Mouse (Mus musculus) splenic B cell, adult 2 months (primary cell): ENCODE measurements around the gene Ulk3.

Experiments
- DNase-seq: peaks from one replicate; pipeline ENCODE4 v3.0.0-alpha.2; 2011; ENCODE audit warnings: low read depth, low spot score
- H3K27me3 ChIP-seq: 2 replicates; pipeline ENCODE4 v1.6.1; 2012; ENCODE audit warnings: mild to moderate bottlenecking, low read length, moderate library complexity, mixed read lengths; ENCODE audit not compliant: control insufficient read depth, poor library complexity, insufficient read depth, severe bottlenecking
- H3K36me3 ChIP-seq: 2 replicates; pipeline ENCODE4 v1.6.1; 2012; ENCODE audit warnings: mild to moderate bottlenecking, low read length, moderate library complexity, mixed read lengths; ENCODE audit not compliant: control insufficient read depth, poor library complexity, insufficient read depth, severe bottlenecking

Ulk3 gene

DNA sequence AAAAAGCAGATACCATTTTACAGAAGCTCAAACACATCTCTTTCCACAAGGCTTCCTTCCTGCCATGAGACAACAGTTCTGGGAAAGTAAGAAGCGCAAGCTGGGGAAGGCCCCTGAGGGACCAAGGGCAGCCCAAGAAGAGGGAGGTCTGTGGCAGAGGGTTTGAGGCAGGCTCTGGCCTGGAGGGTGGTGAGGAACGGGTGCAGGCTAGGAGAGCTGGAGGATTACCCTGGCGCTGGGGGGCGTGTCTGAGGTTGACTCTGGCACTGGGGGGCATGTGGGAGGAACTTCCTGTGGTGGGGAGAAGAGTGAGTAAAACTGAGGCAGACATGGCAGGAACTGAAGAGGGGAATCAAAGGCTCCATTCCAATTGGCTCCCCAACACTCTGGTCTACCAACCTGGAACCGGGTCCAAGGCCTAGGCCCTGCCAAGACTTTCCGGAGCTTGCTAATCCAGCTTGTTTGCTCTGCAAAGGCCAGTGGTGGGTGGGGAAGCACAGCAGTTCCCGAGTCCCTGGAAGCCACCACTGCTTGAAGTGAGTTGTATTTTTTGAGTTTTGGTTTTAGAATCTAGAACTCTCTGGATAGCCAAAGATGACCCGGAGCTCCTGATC, 28.4 kb downstream of the Ulk3 start:
- no peak for DNase-seq
- no peaks in the 10 kb centered on the region for H3K36me3 ChIP-seq
- no peaks in the 10 kb centered on the region for H3K27me3 ChIP-seq

GRCm38 (mm10) chr9:57618854-57619253, 29.6 kb downstream of the Ulk3 start:
- no peak for DNase-seq
- Histone ChIP-seq H3K36me3 (no peaks in the 10 kb centered on the region), H3K27me3 (no peaks in the 10 kb centered on the region)

DNA sequence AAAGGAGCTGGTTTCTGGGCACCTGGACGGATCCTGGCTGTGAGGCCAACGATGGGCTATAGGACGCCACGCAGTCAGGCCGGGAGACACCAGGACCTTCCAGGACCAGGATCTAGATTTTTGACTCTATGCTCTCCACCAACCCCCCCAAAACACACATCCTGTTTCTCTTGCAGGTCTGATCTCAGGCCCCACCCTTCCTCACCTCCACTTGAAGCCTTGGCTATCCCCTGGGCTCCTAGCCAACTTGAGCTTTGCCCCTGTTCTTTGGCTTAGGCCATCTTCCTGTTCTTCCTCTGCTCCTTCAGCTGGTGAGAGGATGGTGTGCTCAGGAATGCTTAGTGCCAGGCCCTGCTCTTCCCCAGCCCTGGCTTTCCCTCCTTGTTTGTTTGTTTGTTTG, 31.4 kb downstream of the Ulk3 start, which contains the start of gene Lman1l:
TSS of gene Lman1l (minus strand) at position 101 of the 400 bp plus-strand sequence.
- H3K27me3 ChIP-seq = no peaks in the 10 kb centered on the region
- peaks cover 5% of the 10 kb centered on the region for H3K36me3 ChIP-seq
- no peak for DNase-seq

DNA sequence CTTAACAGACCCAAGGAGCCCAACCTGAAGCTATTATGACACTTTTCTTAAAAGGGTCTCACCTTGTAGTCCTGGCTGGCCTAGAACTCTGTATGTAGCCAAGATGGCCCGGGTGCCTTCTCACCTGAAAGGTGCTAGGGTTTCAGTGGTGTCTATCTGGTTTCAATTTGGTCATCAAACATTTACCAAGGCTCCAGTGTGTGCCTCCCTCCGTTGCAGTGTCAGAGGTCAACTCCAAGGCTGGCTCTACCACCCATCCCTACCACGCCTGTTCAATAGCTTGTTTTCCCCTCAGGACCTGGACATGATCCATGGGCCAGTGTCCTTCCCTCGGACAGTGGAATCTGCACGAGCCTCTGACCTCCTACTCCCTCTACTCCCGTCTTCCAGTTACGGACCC, 35.0 kb downstream of the Ulk3 start:
- peaks cover 27% of the 10 kb centered on the region for H3K36me3 ChIP-seq
- no peaks in the 10 kb centered on the region for H3K27me3 ChIP-seq
- no peak for DNase-seq

DNA sequence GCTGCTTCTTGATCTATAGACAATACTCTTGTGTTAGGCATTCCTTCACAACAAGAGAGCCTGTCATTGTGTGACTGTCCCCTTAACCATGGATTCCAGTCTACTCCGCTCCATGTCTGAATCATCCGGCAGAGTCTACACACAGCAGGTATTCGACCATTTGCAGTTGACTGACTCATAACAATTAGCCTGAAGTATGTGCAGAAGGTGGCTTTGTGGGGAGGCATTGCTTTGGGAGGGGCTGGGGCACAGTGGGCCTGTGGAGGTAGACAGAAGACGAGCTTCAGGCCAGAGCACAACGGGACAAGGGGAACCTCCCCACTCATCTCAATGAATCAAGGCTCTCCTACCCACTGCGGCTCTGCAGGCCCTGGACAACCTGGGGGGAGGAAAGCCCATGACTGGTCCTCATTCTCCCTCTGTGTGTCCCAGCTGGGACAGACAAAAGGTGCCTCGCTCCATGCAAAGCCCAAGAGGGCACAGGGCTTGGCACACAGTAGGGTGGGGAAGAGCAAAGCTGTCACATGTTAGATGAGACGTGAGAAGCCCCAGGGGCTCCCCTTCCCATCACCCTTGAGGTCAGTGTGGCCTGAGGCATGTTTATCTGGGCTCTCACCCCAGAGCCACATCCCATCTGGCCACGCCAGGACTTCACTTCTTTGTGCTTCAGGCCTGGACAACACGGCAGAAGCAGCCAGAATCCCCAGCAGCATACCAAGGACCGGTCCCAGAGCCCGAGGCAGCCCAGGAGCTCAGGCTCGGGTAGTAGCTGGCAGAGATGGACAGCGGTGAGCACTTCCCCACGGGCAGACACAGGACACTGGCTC, 36.6 kb downstream of the Ulk3 start:
- Histone ChIP-seq H3K27me3 (no peaks in the 10 kb centered on the region), H3K36me3 (peaks cover 37% of the 10 kb centered on the region)
- no peak for DNase-seq

DNA sequence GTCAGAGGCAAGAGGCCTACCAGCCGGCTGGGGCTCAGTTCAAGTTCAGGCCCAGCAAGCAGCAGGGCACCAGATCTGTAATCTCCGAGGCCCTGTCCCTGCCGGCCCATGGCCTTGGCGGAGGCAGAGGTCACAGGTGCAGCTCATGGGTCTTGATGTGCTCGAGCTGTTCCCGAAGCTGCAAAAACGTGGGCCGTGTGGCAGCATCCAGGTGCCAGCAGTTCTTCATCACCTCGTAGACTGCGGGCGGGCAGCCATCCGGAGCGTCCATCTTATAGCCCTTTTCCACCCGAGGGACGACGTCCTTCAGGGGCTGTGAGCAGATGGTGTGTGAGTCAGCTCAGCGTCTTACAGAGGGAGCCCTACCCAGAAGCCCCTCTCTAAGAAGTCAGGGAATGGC, 37.9 kb downstream of the Ulk3 start:
- no peaks in the 10 kb centered on the region for H3K27me3 ChIP-seq
- no peak for DNase-seq
- H3K36me3 ChIP-seq = peaks cover 45% of the 10 kb centered on the region

DNA sequence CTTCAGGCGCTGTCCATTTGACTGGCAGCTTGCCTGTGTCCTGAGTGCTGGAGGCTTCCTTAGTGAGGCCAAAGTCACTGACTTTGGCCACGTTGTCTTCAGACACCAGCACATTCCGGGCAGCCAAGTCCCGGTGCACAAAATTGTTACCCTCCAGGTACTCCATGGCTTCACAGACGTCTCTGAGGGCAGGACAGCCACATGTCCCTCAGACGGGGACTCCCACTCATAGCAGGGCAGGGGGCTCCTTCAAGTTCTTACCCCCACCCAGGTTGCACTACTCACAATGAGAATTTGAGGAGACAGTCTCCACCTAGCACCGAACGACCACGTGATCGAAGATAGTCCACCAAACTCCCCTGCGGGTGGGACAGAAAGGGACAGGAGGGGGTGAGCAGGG, 38.6 kb downstream of the Ulk3 start:
- no peak for DNase-seq
- H3K36me3 ChIP-seq = peaks cover 45% of the 10 kb centered on the region
- no peaks in the 10 kb centered on the region for H3K27me3 ChIP-seq

DNA sequence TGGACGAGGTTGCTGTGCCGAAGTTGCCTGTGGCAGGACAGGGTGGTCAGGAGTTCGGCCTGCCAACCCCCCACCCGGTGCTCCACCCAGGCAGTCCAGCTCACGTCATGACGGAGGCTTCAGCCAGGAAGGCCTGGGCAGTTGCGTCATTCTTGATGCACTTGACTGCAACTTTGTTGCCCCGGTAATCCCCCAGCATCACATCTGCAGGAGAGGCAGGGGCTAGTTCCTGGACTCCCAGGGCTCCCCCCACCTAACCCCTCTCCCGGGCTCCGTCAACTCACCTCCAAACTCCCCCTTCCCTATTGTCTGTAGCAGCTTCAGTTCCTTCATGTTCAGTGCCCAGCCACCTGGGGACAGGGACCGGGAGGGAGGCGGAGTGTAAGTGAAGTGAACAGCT, 39.5 kb downstream of the Ulk3 start:
- Histone ChIP-seq H3K36me3 (peaks cover 45% of the 10 kb centered on the region), H3K27me3 (no peaks in the 10 kb centered on the region)
- DNase-seq = no peak

- DNase-seq = peak; percentile 87
- no peaks in the 10 kb centered on the region for H3K27me3 ChIP-seq
- H3K36me3 ChIP-seq = peaks cover 45% of the 10 kb centered on the region
Measured at GRCm38 (mm10) chr9:57629118-57629874, 40.0 kb downstream of the Ulk3 start.

DNA sequence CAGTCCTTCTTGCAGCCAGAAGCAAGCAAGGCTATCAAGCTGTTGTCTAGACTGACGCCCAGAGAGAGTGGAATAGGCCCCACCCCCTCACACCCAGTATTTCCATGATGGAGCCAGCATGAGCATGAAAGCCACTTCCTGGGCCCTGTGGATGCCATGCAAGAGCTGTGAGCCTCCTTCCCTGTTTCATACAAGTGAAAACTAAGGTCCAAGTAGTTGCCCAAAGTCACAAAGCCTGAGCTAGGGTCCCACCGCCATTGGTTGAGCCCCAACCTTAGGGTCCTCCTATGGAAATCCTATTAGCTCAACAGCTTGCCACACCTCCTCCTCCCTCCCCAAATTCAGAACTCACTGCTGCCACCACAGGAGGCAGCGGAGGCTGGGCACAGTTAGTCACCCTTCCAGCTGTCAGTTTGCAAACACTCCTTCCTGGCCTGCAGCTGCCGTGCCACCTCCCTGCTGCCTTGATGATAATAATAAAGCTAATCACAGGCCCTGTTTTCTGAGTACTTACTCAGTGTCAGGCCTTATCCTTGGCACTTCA, 44.3 kb downstream of the Ulk3 start:
- peaks cover 25% of the 10 kb centered on the region for H3K36me3 ChIP-seq
- no peaks in the 10 kb centered on the region for H3K27me3 ChIP-seq
- peak; percentile 73 for DNase-seq

GRCm38 (mm10) chr9:57637272-57637671, 48.0 kb downstream of the Ulk3 start:
- no peaks in the 10 kb centered on the region; the same call in none of the 2 replicates for H3K36me3 ChIP-seq
- DNase-seq = no peak
- no peaks in the 10 kb centered on the region for H3K27me3 ChIP-seq

DNA sequence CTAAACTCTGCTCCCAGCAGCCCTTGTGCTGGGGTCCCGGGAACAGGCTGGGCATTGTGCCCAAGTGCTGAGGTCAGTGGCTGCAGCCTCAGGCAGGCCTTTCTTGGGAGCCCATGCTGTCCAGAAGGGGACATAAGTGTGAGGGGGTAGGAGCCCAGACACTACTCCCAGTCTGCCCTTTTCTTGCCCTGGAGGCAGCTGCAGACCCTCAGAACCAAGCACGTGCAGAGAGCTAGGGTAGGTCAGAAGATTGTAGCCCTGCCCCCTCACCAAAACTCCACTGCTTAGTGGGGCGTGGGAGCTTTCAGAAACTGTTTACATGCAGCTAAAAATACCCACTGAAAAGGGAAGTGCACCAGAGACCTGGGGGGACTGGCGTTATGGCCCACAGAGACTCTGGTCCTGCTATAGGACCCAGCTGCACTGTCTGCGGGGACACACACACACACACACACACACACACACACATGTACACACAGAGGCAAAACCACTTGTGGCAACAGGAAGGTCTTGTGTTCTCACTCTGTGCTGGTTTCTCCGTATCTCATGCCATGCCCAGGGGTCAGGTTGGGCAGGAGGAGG, 48.6 kb downstream of the Ulk3 start:
- no peaks in the 10 kb centered on the region; the same call in none of the 2 replicates for H3K36me3 ChIP-seq
- peak; percentile 90 for DNase-seq
- no peaks in the 10 kb centered on the region for H3K27me3 ChIP-seq

- peak; percentile 60 for DNase-seq
- H3K36me3 ChIP-seq = no peaks in the 10 kb centered on the region; the same call in 1 of the 2 replicates
- H3K27me3 ChIP-seq = no peaks in the 10 kb centered on the region
Measured at GRCm38 (mm10) chr9:57638651-57639459, 49.6 kb downstream of the Ulk3 start.
